Mouse (Mus musculus) small intestine, adult 2 months (tissue): ENCODE data around the gene Uvrag.

Experiments
- CTCF ChIP-seq: fragments of 200-500 bp; IDR thresholded peaks from 2 replicates; pipeline ENCODE4 v1.5.1; 2012; ENCODE audit warnings: low read depth, mild to moderate bottlenecking, control low read depth, inconsistent platforms, low read length, moderate library complexity, mixed read lengths; ENCODE audit not compliant: insufficient replicate concordance, insufficient read length; ENCODE audit errors: extremely low read depth
- POLR2A ChIP-seq: fragments of 200-500 bp; IDR thresholded peaks from 2 replicates; pipeline ENCODE4 v1.6.1; 2012; ENCODE audit warnings: low read depth, mild to moderate bottlenecking, control low read depth, inconsistent platforms, low read length, moderate library complexity

DNA sequence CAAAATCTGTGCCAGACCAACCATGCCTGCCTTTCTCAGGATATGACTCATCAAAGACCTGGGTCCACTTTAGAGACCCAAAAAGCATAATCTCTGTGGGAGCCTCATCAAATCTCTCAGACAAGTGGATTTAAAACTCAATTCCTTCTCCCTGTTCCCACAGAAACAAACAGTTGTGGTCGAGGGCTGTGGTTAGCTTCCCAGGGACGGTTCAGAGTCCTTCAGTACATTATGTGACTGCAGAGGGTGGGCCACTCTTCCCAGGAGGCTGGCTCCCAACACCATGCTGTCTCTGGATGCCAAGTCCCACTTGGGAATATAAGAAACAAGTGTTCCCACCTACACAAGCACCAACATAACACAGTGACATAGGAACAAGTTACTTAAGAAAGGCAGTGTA is 75.0 kb downstream of the Uvrag start:
- no peak for TF ChIP-seq CTCF
- no peak for TF ChIP-seq POLR2A
